Mouse (Mus musculus) midbrain, postnatal 0 days (tissue): ENCODE results near the gene Krt39. TPM values are rescaled to one million over a fixed set of nuclear protein-coding genes. Genes with fewer than 3 reads are reported as not detected.
A peak's percentile ranks its signal among the peaks of the same experiment; 100 is the strongest.

Source experiments
- ATAC-seq: fragments of 200-750 bp; cut with Nextera tagmentation; 2 replicates; pipeline ENCODE4 v1.8.0; 2017; ENCODE audit warnings: moderate number of reproducible peaks, mild to moderate bottlenecking, moderate TSS enrichment, moderate library complexity; ENCODE audit not compliant: low FRiP score
- DNase-seq: peaks from one replicate; pipeline ENCODE4 v3.0.0-alpha.2; 2015; ENCODE audit warnings: low spot score
- H3K27ac ChIP-seq: fragments of 300-500 bp; sonication (generic); 2 replicates; pipeline ENCODE4 v1.5.1; 2014; ENCODE audit warnings: low read depth, mild to moderate bottlenecking, low read length, mixed read lengths
- H3K27me3 ChIP-seq: fragments of 300-500 bp; sonication (generic); 2 replicates; pipeline ENCODE4 v1.6.1; 2014; ENCODE audit warnings: low read length, control low read depth, mixed read lengths; ENCODE audit not compliant: insufficient read depth
- H3K36me3 ChIP-seq: fragments of 300-500 bp; sonication (generic); 2 replicates; pipeline ENCODE4 v1.6.1; 2014; ENCODE audit warnings: low read length, control low read depth, mixed read lengths; ENCODE audit not compliant: insufficient read depth
- H3K4me1 ChIP-seq: fragments of 300-500 bp; sonication (generic); 2 replicates; pipeline ENCODE4 v1.6.1; 2014; ENCODE audit warnings: mild to moderate bottlenecking, control low read depth, antibody characterized with exemption, low read length, mixed read lengths; ENCODE audit not compliant: insufficient read depth
- H3K4me2 ChIP-seq: fragments of 300-500 bp; sonication (generic); 2 replicates; pipeline ENCODE4 v1.6.1; 2014; ENCODE audit warnings: low read depth, mild to moderate bottlenecking, low read length, mixed read lengths; ENCODE audit not compliant: poor library complexity, severe bottlenecking
- H3K4me3 ChIP-seq: fragments of 300-500 bp; sonication (generic); 2 replicates; pipeline ENCODE4 v1.5.1; 2014; ENCODE audit warnings: low read depth, mild to moderate bottlenecking, low read length, moderate library complexity
- H3K9ac ChIP-seq: fragments of 300-500 bp; sonication (generic); replicated peaks from 2 replicates; pipeline ENCODE4 v1.6.1; 2014; ENCODE audit warnings: mild to moderate bottlenecking, low read length, moderate library complexity, mixed read lengths; ENCODE audit not compliant: poor library complexity, severe bottlenecking
- H3K9me3 ChIP-seq: fragments of 300-500 bp; sonication (generic); 2 replicates; pipeline ENCODE4 v1.6.1; 2016; ENCODE audit warnings: low read length, control low read depth
- CTCF ChIP-seq: IDR thresholded peaks from 2 replicates; pipeline ENCODE4 v1.5.1; 2016; ENCODE audit warnings: antibody characterized with exemption, mild to moderate bottlenecking
- WGBS: fragments of 180-500 bp; shearing (Covaris S2); extraction: QIAGEN DNeasy Blood & Tissue Kit; methylation state at CpG from one replicate; pipeline ENCODE4 v1.1.7; 2014; 5-methylcytosine and 5-hydroxymethylcytosine counted together
- polyA plus RNA-seq: library from polyadenylated mRNA; unstranded; fragments of >200 nt; fragmentation: Nextera tagmentation; extraction: Ambion mirVana; gene quantifications from 2 replicates; pipeline ENCODE4 v1.2.1, GENCODE M21; 2015
- total RNA-seq: library from RNA; depleted of rRNA; stranded (reverse); fragments of >200 nt; gene quantifications from 2 replicates; pipeline ENCODE4 v1.2.3, GENCODE M21; 2014

Krt39 gene
- total and polyA plus RNA-seq, 2 experiments from 2014 or later = not detected

DNA sequence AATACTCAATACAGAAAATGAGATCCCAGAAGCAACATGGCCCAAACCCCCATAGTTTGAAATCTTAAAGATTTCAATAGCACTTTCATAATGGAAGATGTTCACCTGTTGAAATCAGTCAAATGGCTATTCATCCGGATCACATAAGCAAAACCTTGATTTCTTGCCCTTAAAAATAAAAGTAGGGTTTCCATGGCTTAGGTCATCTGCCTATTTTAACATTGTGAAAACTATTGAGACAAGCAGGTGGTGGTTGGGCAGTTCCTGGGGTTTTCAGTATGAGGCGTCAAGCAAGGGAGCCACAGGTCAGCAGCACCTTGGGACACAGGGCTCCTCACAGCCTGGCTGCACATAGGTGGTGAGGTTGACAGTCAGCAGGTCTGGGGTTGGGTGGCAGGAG, 35.1 kb upstream of the Krt39 start:
- no peaks in the 10 kb centered on the region for H3K36me3 ChIP-seq
- H3K27me3 ChIP-seq = no peaks in the 10 kb centered on the region
- H3K4me1 ChIP-seq = no peaks in the 10 kb centered on the region
- H3K4me2 ChIP-seq = no peak overlapping the region
- no peak for TF ChIP-seq CTCF
- H3K9ac ChIP-seq = no peak overlapping the region
- H3K4me3 ChIP-seq = no peak overlapping the region
- WGBS = 86% methylated on average over 2 of the region's 2 CpGs
- ATAC-seq (no peak), DNase-seq (no peak)
- no peaks in the 10 kb centered on the region for H3K9me3 ChIP-seq
- no peak overlapping the region for H3K27ac ChIP-seq

DNA sequence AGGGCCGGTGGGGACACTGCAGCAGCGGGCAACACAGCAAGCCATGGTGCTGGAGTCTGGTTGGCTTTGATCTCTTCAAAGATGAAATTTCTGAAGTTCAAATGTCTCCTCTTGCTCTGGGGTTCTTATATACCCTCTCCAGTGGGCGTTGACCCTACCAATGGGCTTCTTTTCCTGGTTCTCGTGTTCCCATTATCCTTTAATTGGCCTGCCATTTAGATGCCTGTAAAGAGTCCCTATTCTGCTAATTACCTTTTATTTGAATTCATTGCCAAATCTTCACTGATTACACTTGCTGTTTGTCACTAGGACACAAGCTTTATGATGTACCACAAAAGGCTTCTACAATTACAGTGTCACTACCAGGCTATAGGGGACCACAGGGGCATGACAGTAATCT, 29.6 kb upstream of the Krt39 start, which contains the start of gene Krtap3-3:
Krtap3-3 (minus strand) TSS at position 101 of the 400 bp plus-strand sequence.
- no peak for TF ChIP-seq CTCF
- Histone ChIP-seq H3K36me3 (no peaks in the 10 kb centered on the region), H3K9ac (no peak within 1 kb of the TSS), H3K4me2 (no peak within 1 kb of the TSS), H3K4me1 (no peaks in the 10 kb centered on the region), H3K9me3 (no peaks in the 10 kb centered on the region), H3K27ac (no peak within 1 kb of the TSS), H3K4me3 (no peak within 1 kb of the TSS), H3K27me3 (no peaks in the 10 kb centered on the region)
- WGBS = 82% methylated on average over 3 of the region's 4 CpGs
- ATAC-seq (no peak), DNase-seq (no peak)

DNA sequence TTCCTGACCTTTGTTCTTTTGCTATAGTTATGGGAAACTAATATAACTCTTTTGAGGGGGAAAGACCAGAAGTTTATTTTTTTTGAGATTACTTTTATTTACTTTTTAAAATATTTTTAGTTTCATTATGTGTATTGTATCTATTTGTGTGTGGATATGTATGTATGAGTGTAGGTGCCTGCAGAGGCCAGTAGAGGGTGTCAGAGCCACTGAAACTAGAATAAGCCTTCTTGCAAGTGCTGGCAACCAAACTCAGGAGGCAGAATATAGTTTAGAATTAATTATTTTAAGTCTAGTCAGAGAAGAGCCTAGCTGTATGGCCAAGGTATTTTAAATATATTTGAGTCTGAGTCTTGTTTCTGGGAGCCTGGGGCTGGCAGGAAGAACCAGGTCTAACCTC, 26.8 kb upstream of the Krt39 start:
- Histone ChIP-seq H3K9ac (no peak overlapping the region), H3K4me2 (no peak overlapping the region), H3K27me3 (no peaks in the 10 kb centered on the region), H3K9me3 (no peaks in the 10 kb centered on the region), H3K27ac (no peak overlapping the region), H3K36me3 (no peaks in the 10 kb centered on the region), H3K4me1 (no peaks in the 10 kb centered on the region), H3K4me3 (no peak overlapping the region)
- no peak for TF ChIP-seq CTCF
- no peak for DNase-seq
- no peak for ATAC-seq

DNA sequence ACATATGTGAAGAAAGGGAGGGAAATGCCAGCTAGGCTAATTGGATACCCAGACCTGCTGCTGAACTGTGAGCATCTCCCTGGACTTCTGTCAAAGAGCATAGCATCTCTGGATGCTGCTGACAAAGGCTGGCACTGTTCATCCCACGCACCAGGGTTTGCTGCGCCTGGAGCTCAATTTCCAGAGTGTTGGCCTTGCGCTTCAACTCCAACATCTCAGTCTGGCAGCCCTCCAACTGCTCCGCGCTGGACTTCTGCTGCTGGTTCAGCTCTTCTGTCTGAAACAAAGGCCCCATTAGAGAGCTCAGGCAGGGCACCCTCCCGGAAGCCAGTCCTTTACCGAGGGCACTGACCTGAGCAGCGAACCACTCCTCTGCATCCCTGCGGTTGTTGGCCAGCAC, 18.6 kb upstream of the Krt39 start:
- no peak overlapping the region for H3K4me3 ChIP-seq
- H3K27me3 ChIP-seq = no peaks in the 10 kb centered on the region; the same call in 1 of the 2 replicates
- no peak overlapping the region for H3K27ac ChIP-seq
- no peaks in the 10 kb centered on the region for H3K4me1 ChIP-seq
- TF ChIP-seq CTCF = no peak
- WGBS = 51% methylated on average over 9 of the region's 9 CpGs
- no peak overlapping the region for H3K9ac ChIP-seq
- peak overlapping the region; percentile 12; the same call in 1 of the 2 replicates for H3K4me2 ChIP-seq
- H3K9me3 ChIP-seq = no peaks in the 10 kb centered on the region
- peak; percentile 83 for DNase-seq
- no peaks in the 10 kb centered on the region for H3K36me3 ChIP-seq
- no peak for ATAC-seq

DNA sequence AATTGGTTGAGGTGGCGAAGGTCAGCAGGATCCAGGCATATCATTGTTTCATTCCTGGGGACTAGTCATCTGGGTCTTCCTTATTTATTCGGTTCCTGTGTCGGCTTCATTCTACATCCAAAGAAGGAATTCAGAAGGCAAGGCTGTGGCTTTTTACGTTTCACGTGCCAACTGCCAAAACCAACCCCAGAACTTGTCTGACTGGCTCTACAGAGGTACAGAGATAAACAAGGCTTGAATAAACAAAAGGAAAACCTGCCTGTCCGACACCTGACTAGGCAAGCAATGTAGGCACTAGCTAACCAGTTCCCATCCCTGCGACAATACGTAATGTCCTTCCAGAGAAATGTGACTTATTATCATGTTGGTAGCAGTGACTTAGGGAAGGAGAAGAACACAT, 7.0 kb downstream of the Krt39 start:
- no peak for TF ChIP-seq CTCF
- H3K4me1 ChIP-seq = no peaks in the 10 kb centered on the region

DNA sequence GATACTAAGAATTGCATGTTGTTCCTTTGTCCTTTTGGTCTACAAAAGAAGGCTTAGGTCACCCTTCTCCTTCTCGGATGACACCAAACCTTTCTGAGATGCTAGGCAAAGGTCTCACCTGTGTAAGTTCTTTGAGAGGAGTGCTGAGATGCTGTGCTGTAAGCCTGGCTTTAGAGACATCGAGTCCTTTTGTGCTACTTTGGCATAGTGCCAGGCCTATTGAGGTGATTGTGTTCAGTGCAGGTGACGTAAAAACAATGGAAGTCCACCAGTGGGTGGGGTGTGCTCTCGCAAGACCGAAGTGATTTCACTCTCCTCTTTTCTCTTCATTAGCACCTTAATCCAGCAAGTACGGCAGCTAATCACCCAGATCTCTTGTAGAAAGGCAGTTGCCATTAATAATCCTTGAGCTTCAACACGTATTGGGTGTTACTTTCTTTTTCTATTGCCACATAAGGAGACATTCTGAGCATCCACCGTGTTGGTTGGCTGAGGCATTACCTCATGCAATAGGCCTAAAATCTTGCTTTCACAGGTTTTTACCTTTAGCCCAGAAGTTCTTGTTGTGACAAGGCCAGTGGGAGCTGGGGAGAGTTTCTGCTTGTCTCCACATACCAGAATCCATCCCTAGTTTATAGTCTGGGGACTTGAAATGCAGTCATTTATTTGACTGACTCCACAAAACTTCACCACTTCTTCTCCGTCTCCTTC, 20.9 kb downstream of the Krt39 start:
- H3K9me3 ChIP-seq = no peaks in the 10 kb centered on the region
- no peak overlapping the region for H3K4me3 ChIP-seq
- no peak overlapping the region for H3K27ac ChIP-seq
- no peak overlapping the region for H3K9ac ChIP-seq
- 82% methylated on average over 9 of the region's 9 CpGs for WGBS
- no peaks in the 10 kb centered on the region for H3K27me3 ChIP-seq
- no peaks in the 10 kb centered on the region for H3K4me1 ChIP-seq
- H3K36me3 ChIP-seq = no peaks in the 10 kb centered on the region
- DNase-seq = no peak
- TF ChIP-seq CTCF = no peak
- no peak for ATAC-seq
- no peak overlapping the region for H3K4me2 ChIP-seq

More for the DNA sequence above, 7.0 kb downstream of the Krt39 start:
- WGBS = 89% methylated on average over 8 of the region's 8 CpGs
- no peak overlapping the region for H3K27ac ChIP-seq
- no peak overlapping the region for H3K4me2 ChIP-seq
- no peak overlapping the region for H3K4me3 ChIP-seq
- no peaks in the 10 kb centered on the region for H3K36me3 ChIP-seq
- DNase-seq (no peak), ATAC-seq (no peak)
- no peaks in the 10 kb centered on the region for H3K9me3 ChIP-seq
- H3K9ac ChIP-seq = no peak overlapping the region
- no peaks in the 10 kb centered on the region for H3K27me3 ChIP-seq
